Mouse (Mus musculus) heart, embryonic 10.5 days (tissue): ENCODE measurements around the gene Reln. TPM values are rescaled to one million over a fixed set of nuclear protein-coding genes. Genes with fewer than 3 reads are reported as not detected.
A peak's percentile ranks its signal among the peaks of the same experiment; 100 is the strongest.

ENCODE experiments used
- DNase-seq: peaks from one replicate; pipeline ENCODE4 v3.0.0-alpha.2; 2017; ENCODE audit warnings: low spot score
- H3K27ac ChIP-seq: fragments of 300-500 bp; sonication (generic); 2 replicates; pipeline ENCODE4 v1.5.1; 2016; ENCODE audit warnings: mild to moderate bottlenecking
- H3K27me3 ChIP-seq: fragments of 300-500 bp; sonication (generic); 2 replicates; pipeline ENCODE4 v1.6.1; 2016; ENCODE audit warnings: mild to moderate bottlenecking; ENCODE audit not compliant: poor library complexity, insufficient read depth, severe bottlenecking
- H3K36me3 ChIP-seq: fragments of 300-500 bp; sonication (generic); 2 replicates; pipeline ENCODE4 v1.6.1; 2016; ENCODE audit warnings: mild to moderate bottlenecking, moderate library complexity
- H3K4me1 ChIP-seq: fragments of 300-500 bp; sonication (generic); 2 replicates; pipeline ENCODE4 v1.6.1; 2016; ENCODE audit warnings: mild to moderate bottlenecking
- H3K4me3 ChIP-seq: fragments of 300-500 bp; sonication (generic); 2 replicates; pipeline ENCODE4 v1.5.1; 2016; ENCODE audit warnings: mild to moderate bottlenecking, moderate library complexity
- H3K9me3 ChIP-seq: fragments of 300-500 bp; sonication (generic); 2 replicates; pipeline ENCODE4 v1.6.1; 2016; ENCODE audit warnings: mild to moderate bottlenecking, moderate library complexity
- WGBS: fragments of 180-500 bp; shearing (Covaris S2); methylation state at CpG from one replicate; pipeline ENCODE4 v1.1.7; 2016; 5-methylcytosine and 5-hydroxymethylcytosine counted together
- polyA plus RNA-seq: library from polyadenylated mRNA; unstranded; fragments of >200 nt; fragmentation: Nextera tagmentation; extraction: Ambion mirVana; gene quantifications from 2 replicates; pipeline ENCODE4 v1.2.1, GENCODE M21; 2016

The Reln gene
- 2.7 and 16.9 TPM in 2 replicates for polyA plus RNA-seq

DNA sequence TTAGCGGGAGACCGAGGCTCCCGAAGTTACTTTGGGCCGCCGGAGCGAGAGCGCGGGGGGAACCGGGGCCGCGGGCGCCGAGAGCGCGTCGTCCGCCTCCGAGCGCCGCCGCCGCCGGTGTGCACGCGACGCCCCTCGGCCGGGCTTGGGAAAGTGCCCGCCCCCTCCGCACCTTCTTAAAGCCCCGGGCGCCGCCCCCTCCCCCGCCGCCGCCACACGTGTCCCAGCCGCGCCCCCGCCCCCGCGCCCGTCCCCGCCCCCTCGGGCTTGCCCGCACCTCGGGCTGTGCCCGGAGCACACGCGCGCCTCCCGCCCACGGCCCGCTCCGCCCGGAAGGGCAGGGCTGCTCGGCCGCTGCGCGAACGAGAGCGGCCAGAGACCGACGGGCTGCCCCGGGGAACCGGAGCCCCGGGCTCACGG lies at the start of gene Reln:
Gene Reln (minus strand): TSS at position 147 of the 420 bp plus-strand sequence.
- H3K9me3 ChIP-seq, result no peaks in the 10 kb centered on the region
- 1% methylated on average over 65 of the region's 68 CpGs for WGBS
- peak within 1 kb of the TSS; percentile 69 for H3K4me3 ChIP-seq
- no peaks in the 10 kb centered on the region for H3K36me3 ChIP-seq
- peaks cover 83% of the 10 kb centered on the region for H3K27me3 ChIP-seq
- DNase-seq, result peak; percentile 79
- H3K27ac ChIP-seq, result peak within 1 kb of the TSS; percentile 83
- peaks cover 19% of the 10 kb centered on the region for H3K4me1 ChIP-seq

DNA sequence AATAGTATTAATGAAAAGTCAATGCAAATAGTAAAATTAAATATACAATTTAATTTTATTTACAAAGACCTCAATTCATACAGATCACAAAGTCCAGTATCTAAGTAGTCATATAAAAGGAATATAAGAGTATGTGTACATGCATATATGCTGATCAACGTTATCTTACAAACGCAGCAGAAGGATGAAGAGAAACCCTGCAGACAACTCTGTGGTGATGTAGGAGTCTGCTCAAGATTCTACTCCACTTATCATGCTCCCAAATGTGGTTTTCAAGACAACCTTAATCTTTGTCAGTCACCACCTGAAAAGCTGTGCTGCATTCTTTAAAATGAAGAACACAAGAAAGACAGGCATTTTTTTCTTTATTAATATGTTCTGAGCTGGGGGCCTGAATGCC lies 44.0 kb upstream of the Reln start:
- H3K27me3 ChIP-seq, result no peaks in the 10 kb centered on the region
- H3K36me3 ChIP-seq, result no peaks in the 10 kb centered on the region
- no peaks in the 10 kb centered on the region for H3K4me1 ChIP-seq
- no peak overlapping the region for H3K4me3 ChIP-seq
- no peak overlapping the region for H3K27ac ChIP-seq
- no peaks in the 10 kb centered on the region for H3K9me3 ChIP-seq
- DNase-seq, result no peak
- whole genome bisulfite sequencing, result 74% methylated on average over 2 of the region's 2 CpGs

DNA sequence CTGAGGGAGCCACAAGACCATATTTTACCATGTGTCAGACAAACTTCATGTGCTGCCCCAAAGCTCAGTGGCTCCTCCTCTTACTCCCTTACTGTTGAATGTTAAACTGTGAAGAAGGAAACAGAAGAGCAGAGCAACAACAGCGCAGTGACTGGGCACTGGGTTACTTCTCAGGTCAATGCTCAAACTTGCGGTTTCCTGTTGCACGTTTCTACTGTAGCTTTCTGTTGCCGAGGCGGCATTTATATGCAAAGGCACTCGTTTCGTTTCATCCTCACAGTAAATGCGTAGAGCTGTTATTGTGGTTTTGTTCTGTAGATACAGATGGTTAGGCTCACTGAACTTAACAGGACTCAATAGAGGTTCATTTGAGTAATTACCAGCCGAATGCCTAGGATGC lies 16.0 kb upstream of the Reln start:
- WGBS, result 71% methylated on average over 9 of the region's 9 CpGs
- H3K4me1 ChIP-seq, result no peaks in the 10 kb centered on the region
- H3K4me3 ChIP-seq, result no peak overlapping the region
- DNase-seq, result no peak
- no peak overlapping the region for H3K27ac ChIP-seq
- no peaks in the 10 kb centered on the region for H3K27me3 ChIP-seq
- H3K36me3 ChIP-seq, result no peaks in the 10 kb centered on the region
- H3K9me3 ChIP-seq, result no peaks in the 10 kb centered on the region

DNA sequence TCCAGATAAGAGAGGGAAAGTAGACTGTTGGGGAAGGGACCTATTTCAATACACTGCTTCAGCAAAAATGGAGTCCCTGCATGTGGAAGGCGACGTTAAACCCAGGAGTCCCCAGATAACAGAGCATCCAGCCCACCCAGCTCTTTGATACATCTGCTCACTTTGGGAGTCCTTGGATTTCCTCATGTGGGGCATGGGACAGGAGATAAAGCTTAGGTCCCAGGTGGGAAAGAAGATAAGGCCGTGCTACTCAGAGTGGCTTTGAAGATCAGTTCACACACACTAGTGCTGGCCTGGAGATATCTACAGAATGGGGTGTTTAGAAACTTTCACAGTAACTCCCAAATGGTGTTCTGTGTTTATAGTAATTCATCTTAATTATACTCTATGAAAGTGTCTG lies 3.9 kb upstream of the Reln start:
- Histone ChIP-seq H3K36me3 (no peaks in the 10 kb centered on the region), H3K27me3 (peaks cover 51% of the 10 kb centered on the region), H3K9me3 (no peaks in the 10 kb centered on the region), H3K27ac (no peak overlapping the region), H3K4me3 (no peak overlapping the region), H3K4me1 (peaks cover 19% of the 10 kb centered on the region)
- DNase-seq, result peak; percentile 93
- WGBS, result 29% methylated on average over 3 of the region's 3 CpGs

GRCm38 (mm10) chr5:22347732-22348131 lies 3.2 kb upstream of the Reln start:
- Histone ChIP-seq H3K27ac (peak overlapping the region; percentile 16; the same call in 1 of the 2 replicates), H3K4me3 (no peak overlapping the region), H3K36me3 (no peaks in the 10 kb centered on the region), H3K9me3 (no peaks in the 10 kb centered on the region), H3K4me1 (peaks cover 19% of the 10 kb centered on the region), H3K27me3 (peaks cover 57% of the 10 kb centered on the region)
- DNase-seq, result no peak
- WGBS, result 72% methylated on average over 2 of the region's 2 CpGs

DNA sequence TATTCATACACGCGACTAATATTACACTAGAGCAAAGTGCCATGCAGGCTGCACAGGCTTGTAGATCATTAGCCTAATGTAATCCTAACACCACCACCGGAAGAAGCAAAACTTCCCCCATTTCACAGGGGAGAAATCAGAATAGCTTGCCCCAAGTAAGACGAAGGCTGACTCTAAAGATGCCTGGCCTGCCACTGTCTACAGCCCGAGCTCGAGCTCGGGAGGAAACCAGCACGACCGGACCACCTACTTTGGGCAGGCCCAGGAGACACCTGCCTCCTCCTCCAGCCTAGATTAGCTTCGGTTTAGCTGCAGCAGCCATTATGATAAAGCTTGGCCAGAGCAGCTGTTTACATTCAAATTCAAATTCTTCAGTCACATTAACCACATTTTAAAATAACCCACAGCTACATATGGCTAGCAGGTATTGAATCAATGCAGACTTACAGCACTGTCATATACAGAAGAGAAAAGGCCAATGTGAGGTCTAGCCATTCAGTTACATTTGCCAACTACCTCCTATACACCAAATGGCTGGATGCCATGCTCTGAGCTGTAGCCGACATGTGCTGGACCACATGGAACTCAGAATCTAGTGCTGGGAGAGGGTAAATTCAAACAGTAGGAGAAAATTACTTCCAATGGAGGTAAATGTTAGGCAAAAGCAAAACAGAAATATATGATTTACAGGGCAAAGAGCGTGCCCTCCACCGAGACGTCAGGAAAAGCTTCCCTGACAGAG lies 1.6 kb upstream of the Reln start:
- H3K27me3 ChIP-seq, result peaks cover 72% of the 10 kb centered on the region
- DNase-seq, result no peak
- peaks cover 19% of the 10 kb centered on the region for H3K4me1 ChIP-seq
- no peak overlapping the region; the same call in 1 of the 2 replicates for H3K27ac ChIP-seq
- H3K4me3 ChIP-seq, result 0 out of 2 replicates have a peak overlapping the region, but pooled peaks have one; percentile 69
- no peaks in the 10 kb centered on the region for H3K9me3 ChIP-seq
- no peaks in the 10 kb centered on the region for H3K36me3 ChIP-seq
- WGBS, result 33% methylated on average over 14 of the region's 14 CpGs

DNA sequence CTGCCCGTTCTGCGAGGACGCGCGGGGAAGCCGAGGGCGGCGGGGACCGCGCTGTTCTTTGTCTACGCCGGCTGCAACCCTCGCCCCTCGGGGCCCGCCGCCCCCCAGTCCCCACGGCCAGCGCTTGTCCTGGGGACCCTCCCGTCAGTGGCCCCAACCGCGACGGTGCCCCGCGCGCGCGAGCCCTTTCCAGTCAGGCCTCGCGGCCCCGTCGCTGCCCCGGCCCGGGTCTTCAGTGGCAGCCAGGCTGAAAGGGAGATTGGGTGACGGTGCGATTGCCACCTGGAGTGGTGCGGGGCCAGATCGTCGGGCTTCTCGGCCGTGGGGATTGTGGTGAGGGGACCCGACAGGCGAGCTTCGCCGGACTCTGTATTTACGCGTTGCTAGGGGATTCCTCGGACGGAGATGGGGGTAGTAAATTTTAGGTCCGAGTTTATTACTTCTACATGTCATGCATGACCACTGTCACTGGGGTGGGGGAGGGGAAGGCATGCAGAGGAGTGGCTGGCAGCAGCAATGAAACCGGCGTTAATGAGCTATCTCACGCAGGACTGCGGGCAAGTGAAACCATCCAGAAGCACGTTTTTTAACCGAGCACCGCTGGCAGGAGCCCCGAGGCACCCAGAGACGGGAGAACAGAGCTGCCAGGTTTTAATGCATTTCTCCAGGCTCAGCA lies 612 bp upstream of the Reln start:
- H3K4me1 ChIP-seq, result peaks cover 19% of the 10 kb centered on the region
- H3K27ac ChIP-seq, result peak overlapping the region; percentile 83
- no peaks in the 10 kb centered on the region for H3K36me3 ChIP-seq
- H3K27me3 ChIP-seq, result peaks cover 82% of the 10 kb centered on the region
- H3K4me3 ChIP-seq, result peak overlapping the region; percentile 69
- DNase-seq, result peak; percentile 78
- no peaks in the 10 kb centered on the region for H3K9me3 ChIP-seq
- under 1% methylated on average over 58 of the region's 58 CpGs for WGBS

DNA sequence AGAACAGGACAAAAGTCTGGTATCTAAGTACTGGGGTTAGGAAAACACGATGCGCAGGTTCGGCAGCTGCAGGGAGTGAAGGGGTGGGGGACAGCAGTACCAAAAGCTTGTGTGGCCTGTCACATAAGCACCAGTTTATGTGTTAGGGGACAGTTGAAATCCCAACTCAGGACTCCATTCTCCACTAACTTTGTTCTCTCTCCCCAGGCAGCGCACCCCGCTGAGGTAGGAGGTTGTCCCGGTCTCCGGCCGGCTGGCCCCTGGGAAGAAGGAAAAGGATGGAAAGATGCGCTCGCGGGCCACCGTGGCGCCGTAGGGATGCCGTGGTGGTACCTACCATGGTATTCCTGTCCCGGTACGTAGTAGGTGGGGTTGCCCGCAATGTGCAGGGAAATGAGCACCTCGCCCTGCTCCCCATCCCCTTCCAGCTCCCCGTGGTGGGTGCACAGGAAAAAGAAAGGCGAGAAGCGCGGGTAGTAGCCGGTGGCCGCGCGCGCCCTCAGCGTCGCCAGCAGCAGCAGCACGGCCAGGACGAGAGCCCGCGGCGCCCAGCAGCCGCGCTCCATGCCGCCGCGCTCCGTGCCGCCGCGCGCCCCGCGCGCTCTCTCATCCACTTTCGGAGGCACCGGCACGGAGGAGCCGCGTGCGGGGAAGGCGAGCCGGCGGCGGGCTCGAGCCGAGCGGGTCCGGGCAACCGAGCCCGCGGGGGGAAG lies 503 bp downstream of the Reln start:
- Histone ChIP-seq H3K27me3 (peaks cover 83% of the 10 kb centered on the region), H3K27ac (peak overlapping the region; percentile 83), H3K4me3 (peak overlapping the region; percentile 69), H3K36me3 (no peaks in the 10 kb centered on the region), H3K4me1 (peaks cover 19% of the 10 kb centered on the region), H3K9me3 (no peaks in the 10 kb centered on the region)
- peak; percentile 77 for DNase-seq
- WGBS, result under 1% methylated on average over 65 of the region's 65 CpGs

DNA sequence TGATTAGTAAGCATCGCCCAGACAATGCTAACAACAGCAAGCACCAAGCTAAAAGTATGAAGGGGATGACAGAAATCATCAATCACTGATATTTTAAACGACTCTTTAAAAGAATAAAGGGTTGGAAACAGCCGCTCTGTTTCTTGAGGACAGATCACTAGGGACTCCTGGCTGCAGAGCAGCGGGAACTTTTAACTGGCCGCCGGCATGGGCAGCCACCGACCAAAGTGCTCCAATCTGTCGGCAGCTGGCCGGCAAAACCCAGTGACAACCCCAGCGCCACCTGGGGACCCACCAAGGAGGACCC lies 1.0 kb downstream of the Reln start:
- Histone ChIP-seq H3K27me3 (peaks cover 83% of the 10 kb centered on the region), H3K4me1 (peaks cover 19% of the 10 kb centered on the region), H3K27ac (no peak overlapping the region), H3K4me3 (peak overlapping the region; percentile 69), H3K36me3 (no peaks in the 10 kb centered on the region), H3K9me3 (no peaks in the 10 kb centered on the region)
- DNase-seq, result peak; percentile 80
- WGBS, result under 1% methylated on average over 10 of the region's 10 CpGs

DNA sequence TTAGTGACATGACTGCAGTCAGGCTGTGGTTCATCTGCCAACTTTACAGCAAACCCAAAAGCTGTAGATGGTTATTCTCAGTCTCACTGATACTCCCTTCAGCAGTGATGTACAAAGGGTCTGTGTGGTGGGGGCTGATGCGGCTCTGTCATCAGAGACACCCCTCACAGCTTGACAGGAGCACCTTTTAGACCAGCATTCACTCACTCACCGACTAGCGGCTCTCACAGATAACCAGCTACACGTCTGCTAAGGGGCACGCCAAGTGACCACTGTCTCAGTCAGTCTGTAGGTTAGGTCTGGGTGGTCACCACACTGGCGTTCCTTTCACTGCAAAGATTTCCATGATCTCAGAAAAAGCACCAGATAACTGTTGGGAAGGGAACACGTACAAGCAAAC lies 2.0 kb downstream of the Reln start:
- Histone ChIP-seq H3K27ac (no peak overlapping the region), H3K9me3 (no peaks in the 10 kb centered on the region), H3K27me3 (peaks cover 73% of the 10 kb centered on the region), H3K4me1 (peaks cover 19% of the 10 kb centered on the region), H3K4me3 (peak overlapping the region; percentile 23; the same call in 1 of the 2 replicates), H3K36me3 (no peaks in the 10 kb centered on the region)
- 37% methylated on average over 7 of the region's 7 CpGs for WGBS
- peak; percentile 77 for DNase-seq

DNA sequence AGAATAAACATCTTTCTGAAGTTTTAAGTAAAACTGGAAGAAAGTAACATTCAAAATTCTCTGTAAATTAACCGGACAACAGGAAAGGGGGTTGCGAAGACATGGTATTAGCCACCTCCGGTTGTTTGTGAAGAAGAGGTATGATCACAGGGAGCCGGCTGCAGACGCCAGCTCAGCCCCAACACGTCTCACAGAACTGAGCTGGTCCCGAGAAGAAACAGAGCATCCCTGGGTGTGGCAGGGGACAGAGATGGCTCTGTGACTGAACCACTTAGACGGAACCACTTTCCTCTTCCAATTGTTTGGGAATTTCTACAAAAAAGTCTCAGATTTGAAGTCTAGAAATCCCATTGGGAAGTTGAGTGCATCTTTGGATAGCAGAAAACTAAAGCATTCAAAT lies 3.5 kb downstream of the Reln start:
- no peak overlapping the region for H3K27ac ChIP-seq
- H3K27me3 ChIP-seq, result peaks cover 58% of the 10 kb centered on the region
- 77% methylated on average over 8 of the region's 8 CpGs for whole genome bisulfite sequencing

DNA sequence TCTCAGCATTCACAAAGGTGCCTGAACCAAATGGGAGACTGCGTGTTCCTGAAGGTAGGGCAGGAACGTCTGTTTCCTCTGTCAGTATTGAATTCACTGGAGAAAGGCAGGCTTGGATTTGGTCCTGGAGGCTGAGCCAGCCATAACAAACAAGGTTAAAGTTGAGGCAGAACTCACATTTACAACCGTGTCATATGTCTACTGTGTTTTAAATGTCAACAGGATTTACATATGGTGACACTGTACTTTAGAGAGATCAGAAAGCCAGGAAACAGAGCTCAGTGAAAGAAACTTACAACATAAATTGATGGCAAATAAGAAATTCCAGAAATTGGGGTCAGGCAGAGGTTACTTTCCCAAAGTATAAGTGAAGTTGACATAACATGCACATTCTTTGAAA lies 9.1 kb downstream of the Reln start:
- no peaks in the 10 kb centered on the region; the same call in 1 of the 2 replicates for H3K9me3 ChIP-seq
- DNase-seq, result no peak
- no peak overlapping the region for H3K27ac ChIP-seq
- 81% methylated on average over 3 of the region's 3 CpGs for WGBS
- peaks cover 6% of the 10 kb centered on the region; the same call in 1 of the 2 replicates for H3K4me1 ChIP-seq
- H3K36me3 ChIP-seq, result no peaks in the 10 kb centered on the region
- peaks cover 5% of the 10 kb centered on the region for H3K27me3 ChIP-seq
- H3K4me3 ChIP-seq, result no peak overlapping the region

More for the DNA sequence above, 3.5 kb downstream of the Reln start:
- DNase-seq, result no peak
- Histone ChIP-seq H3K4me1 (peaks cover 19% of the 10 kb centered on the region), H3K36me3 (no peaks in the 10 kb centered on the region), H3K4me3 (no peak overlapping the region), H3K9me3 (no peaks in the 10 kb centered on the region)

DNA sequence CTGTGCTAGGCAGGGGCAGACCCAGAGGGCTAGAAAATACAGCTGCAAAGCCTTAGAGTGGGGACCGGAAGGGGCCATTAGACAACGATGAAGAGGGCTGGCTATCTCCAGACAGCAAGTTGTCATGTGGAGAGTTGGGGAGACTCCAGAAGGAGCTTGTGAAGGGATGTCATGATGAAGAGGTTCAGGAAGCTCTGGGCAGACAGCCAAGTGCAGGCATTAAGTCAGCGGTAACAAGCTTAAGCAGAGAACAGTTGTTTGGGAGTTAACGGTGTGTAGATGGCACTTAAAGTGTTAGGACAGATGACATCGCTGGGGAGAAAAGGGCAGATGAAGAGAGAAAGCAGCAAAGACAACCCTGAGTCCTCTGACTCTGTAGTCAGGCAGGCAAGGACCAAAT lies 13.7 kb downstream of the Reln start:
- no peak for DNase-seq
- no peaks in the 10 kb centered on the region for H3K27me3 ChIP-seq
- H3K4me1 ChIP-seq, result peaks cover 6% of the 10 kb centered on the region; the same call in 1 of the 2 replicates
- H3K27ac ChIP-seq, result no peak overlapping the region
- H3K9me3 ChIP-seq, result no peaks in the 10 kb centered on the region; the same call in 1 of the 2 replicates
- no peaks in the 10 kb centered on the region for H3K36me3 ChIP-seq
- no peak overlapping the region for H3K4me3 ChIP-seq
- 47% methylated on average over 5 of the region's 5 CpGs for WGBS
